Mouse (Mus musculus): ENCODE results near the gene Dop1b. TPM values are rescaled to one million over a fixed set of nuclear protein-coding genes. Genes with fewer than 3 reads are reported as not detected.
"Not testable (repeated sequence)": the region's sequence is repeated elsewhere in the genome, so short reads cannot be mapped to it uniquely, and the experiment has no call there.

The Dop1b gene
- total RNA-seq, 2 experiments from 2014 or later = 90.5 to 95.7 TPM

DNA sequence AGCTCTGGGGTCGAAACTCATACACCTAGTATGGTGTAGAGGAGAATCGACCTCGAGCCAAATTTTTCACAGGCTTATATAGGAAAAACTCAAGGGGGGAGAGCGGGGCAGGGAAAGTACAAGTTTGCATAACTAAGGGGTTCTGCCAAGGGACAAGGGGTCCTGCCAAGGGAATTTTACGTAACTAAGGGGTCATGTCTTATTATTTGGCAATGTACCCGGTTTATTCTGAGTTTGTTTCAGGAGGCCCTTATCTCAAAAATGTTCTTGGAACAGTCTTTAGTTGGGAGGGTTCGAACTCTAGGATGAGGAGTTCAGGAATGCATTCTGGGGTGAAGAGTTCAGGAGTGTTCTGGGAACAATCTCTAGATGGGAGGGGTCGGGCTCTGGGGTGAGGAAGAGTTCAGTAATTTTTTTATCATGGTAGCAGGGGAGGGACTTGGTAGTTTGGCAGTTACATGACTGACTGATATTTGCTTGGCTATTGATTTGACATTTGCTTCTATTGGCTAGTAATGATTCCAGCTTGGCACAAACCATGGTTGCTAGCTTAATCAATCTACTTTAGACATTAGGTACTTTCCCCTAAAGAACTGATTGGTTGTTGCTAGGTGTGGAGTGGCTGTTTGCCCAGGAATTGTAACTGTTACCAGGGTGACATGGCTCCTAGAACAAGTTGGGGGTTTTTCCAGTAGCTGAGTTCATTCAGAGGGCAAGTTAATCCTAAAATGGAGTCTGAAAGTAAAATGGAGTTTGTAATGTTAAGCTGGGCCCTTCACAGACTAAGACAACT is 110.9 kb downstream of the Dop1b start:
- peak in 1 of 2 experiments; percentile 42 for DNase-seq (ENCODE audit: low spot score in 2 of 2)

DNA sequence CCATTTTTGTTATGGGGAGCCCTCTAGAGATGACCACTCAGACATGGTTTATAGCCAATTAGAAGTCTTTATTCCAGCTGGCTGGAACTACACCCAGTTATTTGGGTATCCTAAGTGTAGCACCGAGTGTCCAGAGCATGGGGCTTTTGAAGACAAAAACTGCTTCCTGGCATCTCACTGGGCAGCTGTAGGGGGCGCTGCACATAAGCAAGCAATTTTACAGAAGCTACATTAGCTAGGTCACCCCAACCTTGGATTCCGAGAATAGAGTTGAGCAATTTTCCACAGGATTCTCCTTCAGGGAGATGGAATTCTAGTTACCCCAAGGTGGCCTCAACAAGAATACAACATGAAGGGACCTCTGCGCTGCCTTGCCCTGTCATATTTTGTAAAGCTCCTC is 113.1 kb downstream of the Dop1b start:
- DNase-seq (ENCODE audit: low spot score in 2 of 2) = no peak

DNA sequence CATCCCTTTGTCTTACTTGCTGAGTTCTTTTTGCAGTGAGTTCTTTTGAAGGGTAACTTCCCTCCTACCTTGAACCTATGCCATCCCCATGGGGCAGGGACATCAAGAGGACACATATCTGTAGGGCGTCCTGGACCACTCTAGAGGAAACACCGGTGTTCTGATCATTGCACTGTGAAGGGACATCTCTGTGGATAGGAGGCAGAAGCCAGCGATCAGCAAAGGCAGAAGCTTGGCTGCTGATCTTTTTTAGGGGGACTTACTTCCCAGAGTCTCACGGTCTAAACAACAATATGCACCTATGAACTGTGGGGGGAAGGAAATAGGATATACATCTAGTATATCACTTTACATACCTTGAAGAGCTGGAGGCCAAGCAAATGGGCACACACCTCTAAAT is 113.8 kb downstream of the Dop1b start:
- no peak for DNase-seq (ENCODE audit: low spot score in 2 of 2)

DNA sequence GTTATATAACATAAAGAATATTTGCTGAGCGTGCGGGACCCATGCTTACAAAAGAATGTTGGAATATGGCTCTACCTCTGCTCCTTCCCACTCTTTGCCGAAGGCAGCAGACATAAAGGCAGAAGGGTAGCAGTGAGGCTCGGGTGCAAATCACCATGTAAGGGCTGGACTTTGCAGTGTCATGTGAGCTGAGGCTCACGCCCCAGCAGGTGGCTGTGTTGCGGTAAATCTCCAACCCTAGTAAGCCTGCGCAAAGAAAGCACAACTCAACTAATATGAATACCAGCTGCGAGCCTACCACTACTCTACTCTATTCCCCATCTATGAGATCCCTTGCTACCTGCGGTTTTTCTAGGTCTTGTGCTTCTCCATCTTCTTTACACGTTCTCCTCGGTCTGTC is 114.3 kb downstream of the Dop1b start:
- no peak for DNase-seq (ENCODE audit: low spot score in 2 of 2)

DNA sequence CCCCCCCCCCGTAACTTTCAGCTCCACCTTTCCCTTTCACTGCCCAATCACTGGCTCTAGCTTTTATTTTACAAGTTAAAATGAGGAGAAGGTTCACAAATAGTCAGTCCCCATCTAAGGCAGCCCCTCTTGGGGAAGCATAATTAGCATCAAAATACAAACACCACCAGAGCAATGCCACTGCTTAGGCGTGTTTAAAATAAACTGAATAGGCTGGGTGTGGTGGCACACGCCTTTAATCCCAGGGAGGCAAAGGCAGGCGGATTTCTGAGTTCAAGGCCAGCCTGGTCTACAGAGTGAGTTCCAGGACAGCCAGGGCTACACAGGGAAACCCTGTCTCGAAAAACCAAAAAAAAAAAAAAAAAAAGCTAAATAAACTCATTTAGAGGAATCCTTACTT is 114.8 kb downstream of the Dop1b start:
- not testable (repeated sequence) for DNase-seq (ENCODE audit: low spot score in 2 of 2)

DNA sequence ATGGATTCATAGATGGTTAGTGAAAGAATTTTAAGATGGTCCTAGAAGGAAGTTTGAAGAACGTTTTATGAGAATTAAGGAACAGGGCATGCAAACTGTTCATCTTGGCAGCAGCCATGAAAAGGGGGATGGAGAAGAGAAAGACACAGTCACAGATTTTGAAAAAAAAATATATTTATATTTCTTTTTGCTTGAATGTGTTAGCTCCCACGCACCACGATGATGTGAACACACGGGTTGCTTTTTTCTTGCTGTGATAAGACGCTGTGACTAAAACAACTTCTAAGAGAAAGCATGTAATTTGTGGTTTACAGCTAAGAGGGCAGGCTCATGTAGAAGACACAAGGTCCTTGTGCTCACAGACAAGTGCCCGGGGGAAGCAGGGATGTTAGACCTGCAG is 115.2 kb downstream of the Dop1b start:
- peak in 1 of 2 experiments; percentile 27 for DNase-seq (ENCODE audit: low spot score in 2 of 2)

DNA sequence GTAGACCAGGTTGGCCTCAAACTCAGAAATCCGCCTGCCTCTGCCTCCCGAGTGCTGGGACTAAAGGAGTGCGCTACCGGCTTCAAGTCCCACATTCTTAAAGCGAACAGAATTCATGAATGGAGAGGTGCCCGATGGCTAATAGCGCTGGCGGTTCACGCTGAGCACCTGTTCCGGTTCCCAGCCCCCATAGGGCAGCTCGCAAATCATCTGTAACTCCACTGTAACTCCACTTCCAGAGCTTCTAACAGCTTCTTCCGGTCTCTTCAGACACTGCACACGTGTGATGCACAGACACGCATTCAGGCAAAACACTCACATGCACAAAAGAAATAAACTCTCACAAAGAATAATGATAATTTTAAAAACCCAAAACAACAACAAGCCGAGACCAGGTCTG is 117.8 kb downstream of the Dop1b start:
- DNase-seq (ENCODE audit: low spot score in 2 of 2) = no peak

DNA sequence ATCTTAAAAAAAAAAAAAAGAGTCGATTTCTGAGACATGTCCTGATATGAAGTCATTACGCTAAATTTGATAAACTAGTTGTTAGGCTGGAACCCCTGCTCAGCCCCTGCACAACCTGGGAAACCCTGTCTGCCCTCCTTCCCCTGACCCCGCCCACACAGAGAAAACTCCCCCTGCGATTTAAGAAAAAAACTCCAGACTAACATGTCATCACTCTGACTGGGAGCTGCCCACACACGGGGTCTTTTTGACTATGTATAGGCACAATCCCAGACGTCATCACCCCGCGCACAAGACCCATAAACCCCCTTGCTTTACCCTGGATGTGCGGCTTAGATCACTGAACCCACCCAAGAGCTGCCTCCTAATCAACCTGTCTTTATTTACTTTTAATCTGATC is 118.4 kb downstream of the Dop1b start:
- no peak for DNase-seq (ENCODE audit: low spot score in 2 of 2)

DNA sequence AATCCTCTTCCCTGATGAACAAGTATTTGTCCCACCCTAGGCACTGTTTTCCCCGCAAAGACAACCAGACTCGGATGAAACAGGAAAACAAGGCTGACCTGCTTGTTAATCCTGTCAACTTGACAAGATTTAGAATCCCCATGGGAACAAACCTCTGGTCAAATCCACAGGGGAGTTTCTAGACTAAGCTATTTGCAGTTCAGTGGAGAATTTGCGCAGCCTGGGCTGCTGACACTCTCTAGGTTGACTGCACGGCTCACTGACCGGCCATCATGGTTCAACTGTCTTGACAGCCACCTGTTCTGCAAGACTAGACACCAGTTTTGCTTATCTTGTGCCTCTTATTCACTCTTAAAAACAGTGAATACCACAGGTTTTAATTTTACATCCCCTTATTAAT is 119.2 kb downstream of the Dop1b start:
- DNase-seq (ENCODE audit: low spot score in 2 of 2) = no peak

DNA sequence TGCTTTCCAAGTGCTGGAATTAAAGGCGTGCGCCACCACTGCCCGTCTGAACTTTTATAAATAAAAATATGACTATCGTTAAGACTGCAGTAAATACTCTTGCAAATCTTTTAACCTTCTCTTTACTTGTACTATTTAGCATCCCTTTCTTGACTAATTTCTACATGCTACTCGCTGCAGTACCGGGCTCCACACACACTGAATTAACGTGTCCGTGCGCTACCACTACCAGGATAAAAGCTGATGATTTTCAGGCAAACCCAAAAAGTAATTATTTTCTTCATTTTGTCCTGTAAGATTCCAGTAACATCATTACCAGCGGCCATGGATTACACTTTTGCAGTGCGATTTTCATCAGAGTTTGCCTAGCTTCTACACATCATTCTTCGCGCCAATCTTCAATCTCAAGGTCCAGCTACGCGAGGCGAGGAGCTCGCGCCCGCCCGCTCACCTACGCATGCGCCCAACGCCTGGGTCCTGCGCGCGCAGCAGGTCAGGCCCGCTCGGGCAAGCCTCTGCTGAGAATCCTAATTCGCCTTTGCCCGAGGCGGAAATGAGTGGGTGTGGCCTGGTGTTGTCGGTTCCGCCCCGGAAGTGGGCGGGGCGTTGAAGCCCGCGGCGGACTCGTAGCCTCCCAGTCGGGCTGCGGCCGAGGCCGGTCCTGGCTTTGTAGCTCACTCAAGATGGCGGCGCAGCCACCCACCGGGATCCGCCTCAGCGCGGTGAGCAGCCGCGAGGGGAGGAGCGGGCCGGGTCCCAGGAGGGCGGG is 120.1 kb downstream of the Dop1b start, which contains the start of gene Morc3:
Gene Morc3 (plus strand): TSS at position 495 of the 769 bp plus-strand sequence.
- peak; percentile 98 to 99 for DNase-seq (ENCODE audit: low spot score in 2 of 2)

DNA sequence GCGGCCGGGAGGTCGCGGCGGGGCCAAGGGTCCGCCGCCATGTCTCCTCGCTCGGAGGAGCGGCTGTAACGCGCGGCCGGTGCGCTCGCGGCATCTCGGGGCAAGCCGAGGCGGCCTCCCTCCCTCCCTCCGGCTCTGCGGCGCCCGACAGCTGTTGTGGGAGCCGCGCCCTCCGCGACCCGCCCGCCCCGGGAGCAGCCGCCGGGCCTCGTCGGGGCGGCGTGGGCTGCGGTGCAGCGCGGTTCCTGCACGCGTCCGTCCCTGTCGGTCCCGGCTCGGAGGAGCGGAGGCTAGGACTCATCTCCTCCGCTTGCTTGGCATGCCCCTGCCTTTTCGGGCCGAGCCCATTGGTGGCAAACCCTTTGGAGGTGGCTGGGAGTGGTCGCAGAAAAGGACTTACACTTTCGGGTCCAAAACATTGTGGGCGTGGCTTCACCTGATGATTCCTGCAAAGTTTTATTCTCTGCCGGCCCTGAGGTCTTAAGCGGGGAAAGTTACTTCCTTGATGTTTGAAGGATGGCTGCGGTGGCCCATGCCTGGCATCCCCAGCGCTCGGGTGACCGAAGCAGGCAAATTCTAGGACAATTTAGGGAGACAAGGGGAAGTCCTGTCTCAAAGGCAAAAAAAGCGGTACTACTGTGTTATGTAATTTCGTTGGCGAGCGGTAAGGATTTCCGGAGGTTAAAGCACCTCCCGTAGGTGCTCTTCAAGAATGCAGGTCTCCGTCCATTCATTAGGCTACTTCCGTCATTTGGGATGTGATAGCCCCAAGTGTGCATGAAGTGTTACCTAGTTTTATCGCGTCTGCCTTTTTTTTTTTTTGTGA is 121.0 kb downstream of the Dop1b start:
- peak; percentile 20 to 33 for DNase-seq (ENCODE audit: low spot score in 2 of 2)

DNA sequence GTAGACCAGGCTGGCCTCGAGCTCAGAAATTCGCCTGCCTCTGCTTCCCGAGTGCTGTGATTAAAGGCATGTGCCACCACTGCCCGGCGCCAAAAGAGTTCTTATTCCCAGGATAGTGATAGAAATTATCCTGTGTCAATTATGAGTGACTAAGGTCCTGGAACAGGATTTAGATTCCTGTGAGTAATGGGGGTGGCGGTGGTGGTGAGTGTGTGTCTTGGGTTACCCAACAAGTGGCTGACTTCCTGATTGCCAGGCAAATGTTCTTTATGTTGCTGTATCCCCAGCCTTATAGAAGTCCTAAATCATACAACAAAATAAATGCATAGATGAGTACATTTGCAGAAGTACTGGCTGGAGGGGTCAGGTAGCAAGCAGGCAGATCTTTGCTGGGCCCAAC is 121.8 kb downstream of the Dop1b start:
- no peak for DNase-seq (ENCODE audit: low spot score in 2 of 2)

DNA sequence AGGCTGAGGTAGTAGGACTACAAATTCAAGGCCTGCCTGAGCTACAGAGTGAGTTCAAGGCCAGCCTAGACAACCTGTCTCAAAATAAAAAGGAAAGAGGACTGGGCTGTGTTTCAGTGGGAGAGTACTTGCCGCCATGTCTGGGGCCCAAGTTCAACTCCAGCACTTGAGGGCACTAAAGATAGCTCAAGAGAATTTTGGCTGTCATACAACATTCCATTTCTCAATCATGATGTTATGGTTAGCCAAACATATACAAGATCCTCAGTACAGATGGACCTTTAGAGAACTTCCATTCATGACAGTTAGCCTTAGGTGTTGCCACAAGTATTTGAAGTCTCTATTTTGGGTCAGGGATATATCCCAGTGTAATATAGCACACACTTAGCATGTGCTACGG is 122.4 kb downstream of the Dop1b start:
- DNase-seq (ENCODE audit: low spot score in 2 of 2) = no peak

DNA sequence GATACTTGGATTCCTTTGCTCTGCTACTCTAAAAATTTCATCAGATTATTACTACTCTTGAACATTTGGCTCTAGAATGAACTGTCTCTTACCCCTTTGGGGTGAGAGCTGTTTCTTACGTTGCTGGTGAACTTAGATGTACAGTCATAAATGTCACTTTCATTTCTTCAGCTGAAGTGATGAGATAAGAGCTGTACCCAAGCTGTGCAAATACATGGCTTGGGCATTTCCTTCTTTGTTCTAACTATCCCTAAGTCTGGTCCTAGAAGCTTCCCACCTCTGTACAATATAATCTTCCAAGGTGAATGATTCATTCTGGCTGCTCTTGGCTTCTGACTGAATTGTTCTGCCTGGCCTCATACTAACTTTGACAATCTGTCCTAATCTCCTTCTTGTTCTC is 127.3 kb downstream of the Dop1b start:
- DNase-seq (ENCODE audit: low spot score in 2 of 2) = no peak

DNA sequence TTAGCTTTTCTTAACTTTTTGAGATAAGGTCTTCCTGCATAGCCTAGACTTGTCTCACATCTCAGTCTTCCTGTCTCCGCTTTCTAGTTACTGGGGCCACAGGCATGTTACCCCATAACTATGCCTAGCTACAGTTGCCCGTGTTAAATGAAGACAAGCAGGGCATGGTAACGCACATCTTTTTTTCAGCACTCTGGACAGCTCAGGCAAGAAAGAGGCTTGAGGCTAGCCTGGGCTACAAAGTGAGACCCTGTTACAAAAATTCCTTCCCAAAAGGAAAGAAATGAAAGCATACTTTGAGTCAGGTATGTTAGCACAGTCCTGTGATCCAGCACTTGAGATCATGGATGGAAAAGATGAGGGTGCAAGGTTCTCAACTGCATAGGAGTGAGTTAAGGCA is 138.8 kb downstream of the Dop1b start:
- no peak for DNase-seq (ENCODE audit: low spot score in 2 of 2)

DNA sequence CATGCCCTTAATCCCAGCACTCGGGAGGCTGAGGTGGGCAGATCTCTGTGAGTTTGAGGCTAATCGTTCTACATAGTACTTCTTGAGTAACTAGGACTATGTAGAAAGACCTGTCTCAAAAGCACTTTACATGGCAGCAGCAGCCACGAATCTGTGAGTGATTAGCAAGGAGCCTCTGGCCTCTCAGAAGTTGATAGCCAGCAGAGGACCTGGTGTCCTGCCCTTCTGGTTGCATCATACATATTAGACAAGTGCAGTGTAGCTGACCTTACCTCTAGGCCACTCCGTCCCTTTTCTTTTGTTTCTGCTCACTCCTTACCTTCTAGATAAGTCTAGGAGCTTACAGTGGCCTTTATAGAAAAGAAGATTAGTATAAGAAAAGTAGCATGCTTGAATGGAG is 148.3 kb downstream of the Dop1b start:
- no peak for DNase-seq (ENCODE audit: low spot score in 2 of 2)

Other genes with a start within 250 kb of the Dop1b start
- gene Setd4, start 107.8 kb upstream of the Dop1b start, total RNA-seq (2021) = 10 to 100 TPM in 1 of 2 experiments, 1 to 10 TPM in 1; 8.6 to 10.8 TPM
- 10 to 100 TPM; 78.0 to 81.9 TPM for gene Cbr1, start 106.1 kb upstream of the Dop1b start, total RNA-seq (2021)
- 1 to 10 TPM; 3.8 to 4.4 TPM for gene Gm5678, start 83.8 kb upstream of the Dop1b start, total RNA-seq (2021)
- gene Cbr3, start 28.7 kb upstream of the Dop1b start, total RNA-seq (2021) = 10 to 100 TPM; 16.2 to 18.5 TPM
- 10 to 100 TPM; 30.9 to 37.9 TPM for gene Morc3, start 120.2 kb downstream of the Dop1b start, total RNA-seq (2021)
- gene Chaf1b, start 172.0 kb downstream of the Dop1b start, total RNA-seq (2021) = under 1 TPM; 0.64 to 0.89 TPM